ENCODE assay signal across 8 mouse cellular contexts in the genomic region with DNA sequence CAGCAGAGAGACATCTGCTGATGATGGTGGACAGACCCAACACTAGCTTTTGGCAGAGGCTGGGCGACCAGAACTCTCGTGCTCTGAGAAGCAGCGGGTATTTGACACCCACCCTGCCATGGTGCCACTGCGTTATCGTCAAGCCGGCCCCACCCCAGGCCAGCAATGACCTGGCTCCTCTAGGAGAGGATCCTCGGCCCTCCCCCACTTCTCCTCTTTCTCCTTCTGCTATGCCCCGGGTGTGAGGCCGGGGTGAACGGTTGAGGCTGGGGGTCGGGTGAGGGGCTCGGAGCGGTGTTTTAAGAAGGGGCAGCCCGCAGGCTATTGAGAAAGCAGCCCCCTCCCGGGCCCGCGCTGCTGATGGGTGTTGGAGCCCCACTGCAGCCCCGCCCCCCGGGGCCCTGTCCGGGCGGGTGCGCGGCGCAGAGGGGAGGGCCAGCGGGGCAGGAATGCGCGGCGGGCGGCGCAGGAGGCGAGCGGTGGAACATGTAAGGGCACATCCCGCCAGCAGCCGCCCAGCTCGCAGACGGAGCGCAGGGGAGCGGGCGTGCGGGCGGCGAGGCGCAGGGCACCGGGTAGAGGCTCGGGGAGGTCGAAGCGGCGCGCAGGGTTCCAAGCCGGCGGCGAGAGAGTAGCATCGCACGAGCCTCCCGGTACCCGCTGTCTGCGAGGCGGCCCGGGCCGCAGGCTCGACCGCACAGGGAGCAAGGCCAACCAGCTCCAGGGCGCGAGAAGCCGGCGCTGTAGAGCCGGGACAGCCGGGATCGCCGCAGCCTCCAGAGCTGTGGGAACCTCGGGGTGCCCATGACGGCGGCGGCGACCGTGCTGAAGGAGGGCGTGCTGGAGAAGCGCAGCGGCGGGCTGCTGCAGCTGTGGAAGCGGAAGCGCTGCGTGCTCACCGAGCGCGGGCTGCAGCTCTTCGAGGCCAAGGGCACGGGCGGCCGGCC. TPM values are rescaled to one million over a fixed set of nuclear protein-coding genes. Genes with fewer than 3 reads are reported as not detected.
DNase-seq lines count a peak whose midpoint lies in the region; ATAC-seq and TF ChIP-seq lines count a peak whose summit lies in the region.

A gene (plus strand): TSS at position 475 of the 947 bp plus-strand sequence.

- TF ChIP-seq POLR2A in testis, adult 2 months (IDR thresholded peaks at IDR 0.05; ENCODE audit: control insufficient read depth, low read depth, low read length): peak; percentile 50

- peaks cover 18% of the 10 kb centered on the region for H3K36me3 ChIP-seq in embryonic facial prominence, embryonic 12.5 days
- H3K36me3 ChIP-seq in heart, embryonic 10.5 days: peaks cover 24% of the 10 kb centered on the region
- H3K36me3 ChIP-seq in kidney, embryonic 14.5 days (ENCODE audit: control insufficient read depth, insufficient read depth, low read length): peaks cover 22% of the 10 kb centered on the region; the same call in 1 of the 2 replicates
- no peaks in the 10 kb centered on the region for H3K36me3 ChIP-seq in liver, embryonic 11.5 days (ENCODE audit: control insufficient read depth, insufficient read depth, low read length)
- no peaks in the 10 kb centered on the region for H3K36me3 ChIP-seq in testis, adult 2 months (ENCODE audit: control insufficient read depth, insufficient read depth, low read length)

- H3K4me1 ChIP-seq in embryonic facial prominence, embryonic 12.5 days: peaks cover 25% of the 10 kb centered on the region
- peaks cover 74% of the 10 kb centered on the region for H3K4me1 ChIP-seq in heart, embryonic 10.5 days
- H3K4me1 ChIP-seq in kidney, embryonic 14.5 days (ENCODE audit: control insufficient read depth, insufficient read depth, low read length): peaks cover 54% of the 10 kb centered on the region
- H3K4me1 ChIP-seq in liver, embryonic 11.5 days (replicated peaks; ENCODE audit: control insufficient read depth, insufficient read depth, low read length): peaks cover 12% of the 10 kb centered on the region
- no peaks in the 10 kb centered on the region; the same call in 1 of the 2 replicates for H3K4me1 ChIP-seq in testis, adult 2 months (ENCODE audit: control insufficient read depth, insufficient read depth, low read length)

- peak; percentile 72 for ATAC-seq in embryonic facial prominence, embryonic 12.5 days (ENCODE audit: insufficient number of reproducible peaks, insufficient read depth, low FRiP score, low TSS enrichment)
- ATAC-seq in kidney, embryonic 14.5 days (ENCODE audit: low FRiP score, low TSS enrichment): peak; percentile 82
- peak; percentile 86 for ATAC-seq in liver, embryonic 11.5 days (replicated peaks; ENCODE audit: low FRiP score)

- no peaks in the 10 kb centered on the region for H3K27me3 ChIP-seq in embryonic facial prominence, embryonic 12.5 days
- H3K27me3 ChIP-seq in heart, embryonic 10.5 days (ENCODE audit: insufficient read depth, poor library complexity, severe bottlenecking): no peaks in the 10 kb centered on the region
- H3K27me3 ChIP-seq in kidney, embryonic 14.5 days (ENCODE audit: control insufficient read depth, insufficient read depth, low read length): no peaks in the 10 kb centered on the region
- peaks cover 26% of the 10 kb centered on the region for H3K27me3 ChIP-seq in liver, embryonic 11.5 days (replicated peaks; ENCODE audit: control insufficient read depth, insufficient read depth, low read length)
- no peaks in the 10 kb centered on the region for H3K27me3 ChIP-seq in testis, adult 2 months (ENCODE audit: control insufficient read depth, insufficient read depth, low read length)

- peak within 1 kb of the TSS; percentile 81 for H3K9ac ChIP-seq in embryonic facial prominence, embryonic 12.5 days
- H3K9ac ChIP-seq in kidney, embryonic 14.5 days (ENCODE audit: low read depth, low read length): peak within 1 kb of the TSS; percentile 95
- peak within 1 kb of the TSS; percentile 76 for H3K9ac ChIP-seq in liver, embryonic 11.5 days (ENCODE audit: low read depth, low read length)

- H3K9me3 ChIP-seq in embryonic facial prominence, embryonic 12.5 days: no peaks in the 10 kb centered on the region
- no peaks in the 10 kb centered on the region for H3K9me3 ChIP-seq in heart, embryonic 10.5 days
- no peaks in the 10 kb centered on the region for H3K9me3 ChIP-seq in kidney, embryonic 14.5 days (ENCODE audit: control insufficient read depth, low read length)
- H3K9me3 ChIP-seq in liver, embryonic 11.5 days (ENCODE audit: control insufficient read depth, low read length): no peaks in the 10 kb centered on the region

- under 1% methylated on average over 88 of the region's 90 CpGs for WGBS in embryonic facial prominence, embryonic 12.5 days
- WGBS in heart, embryonic 10.5 days: 1% methylated on average over 90 of the region's 90 CpGs
- WGBS in kidney, embryonic 14.5 days: under 1% methylated on average over 83 of the region's 90 CpGs
- WGBS in liver, embryonic 11.5 days: under 1% methylated on average over 88 of the region's 90 CpGs

- TF ChIP-seq CTCF in testis, adult 2 months (IDR thresholded peaks at IDR 0.05; ENCODE audit: control insufficient read depth, insufficient read depth, insufficient replicate concordance, low read depth, low read length): no peak

- peak within 1 kb of the TSS; percentile 58 for H3K4me3 ChIP-seq in embryonic facial prominence, embryonic 12.5 days
- H3K4me3 ChIP-seq in heart, embryonic 10.5 days: peak within 1 kb of the TSS; percentile 70
- H3K4me3 ChIP-seq in kidney, embryonic 14.5 days (ENCODE audit: low read length): peak within 1 kb of the TSS; percentile 82
- H3K4me3 ChIP-seq in liver, embryonic 11.5 days (ENCODE audit: low read depth, low read length): peak within 1 kb of the TSS; percentile 68
- peak within 1 kb of the TSS; percentile 83 for H3K4me3 ChIP-seq in testis, adult 2 months (ENCODE audit: control insufficient read depth, low read depth, low read length)

- H3K27ac ChIP-seq in embryonic facial prominence, embryonic 12.5 days: peak within 1 kb of the TSS; percentile 83
- peak within 1 kb of the TSS; percentile 97 for H3K27ac ChIP-seq in heart, embryonic 10.5 days
- H3K27ac ChIP-seq in kidney, embryonic 14.5 days (ENCODE audit: low read depth, low read length): peak within 1 kb of the TSS; percentile 94
- H3K27ac ChIP-seq in liver, embryonic 11.5 days (ENCODE audit: low read depth, low read length): peak within 1 kb of the TSS; percentile 66; the same call in 1 of the 2 replicates
- peak within 1 kb of the TSS; percentile 56 for H3K27ac ChIP-seq in testis, adult 2 months (ENCODE audit: control insufficient read depth, insufficient read depth, low read depth, low read length)

- peak; percentile 77 for DNase-seq in 3T3-L1 (ENCODE audit: low read depth, low spot score)
- DNase-seq in adrenal gland, adult 18-20 months (ENCODE audit: low spot score in 2 of 2): peak; percentile 72 to 81
- peak; percentile 89 for DNase-seq in heart, embryonic 10.5 days (ENCODE audit: low spot score)
- peak; percentile 73 for DNase-seq in liver, embryonic 11.5 days (ENCODE audit: low spot score)
- DNase-seq in naive thymus-derived CD4-positive, alpha-beta T cell, adult 2 months (ENCODE audit: low read depth): peak; percentile 61

- peak within 1 kb of the TSS; percentile 77 for H3K4me2 ChIP-seq in embryonic facial prominence, embryonic 12.5 days (replicated peaks)
- H3K4me2 ChIP-seq in kidney, embryonic 14.5 days (replicated peaks; ENCODE audit: low read depth, low read length): peak within 1 kb of the TSS; percentile 77
- peak within 1 kb of the TSS; percentile 98 for H3K4me2 ChIP-seq in liver, embryonic 11.5 days

RNA-seq across cellular contexts. Expression of the gene that starts here (rescaled TPM):
- 100 to 1,000 TPM in 1 of 2 experiments, 10 to 100 TPM in 1; 35.0 to 166 TPM for total RNA-seq in adrenal gland, adult 18-20 months (2021)
- 52.8 and 55.0 TPM in 2 replicates for polyA plus RNA-seq in embryonic facial prominence, embryonic 12.5 days (2016; fragmentation: Nextera tagmentation; extraction: Ambion mirVana)
- polyA plus RNA-seq in heart, embryonic 10.5 days (2016; fragmentation: Nextera tagmentation; extraction: Ambion mirVana): 63.2 and 65.3 TPM in 2 replicates
- polyA plus RNA-seq in kidney, embryonic 14.5 days (2014; fragmentation: Nextera tagmentation; extraction: Ambion mirVana): 85.6 and 102 TPM in 2 replicates
- polyA plus RNA-seq in liver, embryonic 11.5 days (2014; fragmentation: Nextera tagmentation; extraction: Ambion mirVana): 22.5 and 22.8 TPM in 2 replicates
- polyA plus RNA-seq in testis, adult 2 months (2012; rRNA removed): 3.2 and 5.4 TPM in 2 replicates

Comparison
In these comparisons a context has a peak if more than half of its experiments do, and no peak if none do; other contexts are left out.
1. Peak in every context shown above with its lines: DNase-seq, ATAC-seq, H3K4me3 ChIP-seq and H3K27ac ChIP-seq.